Mouse (Mus musculus): ENCODE results near the gene Mrgprh.

- TF ChIP-seq TAL1 (IDR thresholded peaks at IDR 0.05; ENCODE audit: low read length) (no peak), GATA1 (IDR thresholded peaks at IDR 0.05; ENCODE audit: low read length) (no peak)
Observed at GRCm38 (mm10) chr17:12868043-12868442, 7.8 kb upstream of the Mrgprh start, which contains the start of gene Mas1.

Data from erythroblast, embryonic 14.5 days (primary cell).